Mouse (Mus musculus) forelimb bud, embryonic 11.5 days (tissue): ENCODE data around the gene Cdh24.
A peak's percentile ranks its signal among the peaks of the same experiment; 100 is the strongest.
"Not testable (repeated sequence)": the region's sequence is repeated elsewhere in the genome, so short reads cannot be mapped to it uniquely, and the experiment has no call there.

Source experiments
- DNase-seq: peaks from one replicate; pipeline ENCODE4 v3.0.0-alpha.2; 2012; ENCODE audit warnings: low read depth, low spot score

Cdh24 gene

GRCm38 (mm10) chr14:54643011-54643410, 1.8 kb upstream of the Cdh24 start:
- DNase-seq = no peak

- DNase-seq = no peak
Measured at GRCm38 (mm10) chr14:54642224-54642944, 1.2 kb upstream of the Cdh24 start.

GRCm38 (mm10) chr14:54640946-54641304, 239 bp downstream of the Cdh24 start, which contains the start of gene Gm17606:
Gene Gm17606 (plus strand): TSS chr14:54640952.
- no peak for DNase-seq

- no peak for DNase-seq
Measured at GRCm38 (mm10) chr14:54640121-54640520, 1.0 kb downstream of the Cdh24 start.

GRCm38 (mm10) chr14:54638210-54638609, 3.0 kb downstream of the Cdh24 start:
- no peak for DNase-seq

- DNase-seq = no peak
Measured at GRCm38 (mm10) chr14:54636954-54637353, 4.2 kb downstream of the Cdh24 start.

- DNase-seq = no peak
Measured at GRCm38 (mm10) chr14:54634182-54634581, 7.0 kb downstream of the Cdh24 start.

GRCm38 (mm10) chr14:54632252-54632651, 8.9 kb downstream of the Cdh24 start:
- DNase-seq = no peak

GRCm38 (mm10) chr14:54631240-54631599, 9.9 kb downstream of the Cdh24 start:
- no peak for DNase-seq

GRCm38 (mm10) chr14:54630583-54631239, 10.5 kb downstream of the Cdh24 start:
- no peak for DNase-seq

- no peak for DNase-seq
Measured at GRCm38 (mm10) chr14:54629797-54630196, 11.4 kb downstream of the Cdh24 start.

GRCm38 (mm10) chr14:54628103-54628502, 13.1 kb downstream of the Cdh24 start:
- no peak for DNase-seq

- no peak for DNase-seq
Measured at GRCm38 (mm10) chr14:54624976-54625375, 16.2 kb downstream of the Cdh24 start.

GRCm38 (mm10) chr14:54623334-54623733, 17.8 kb downstream of the Cdh24 start:
- no peak for DNase-seq

GRCm38 (mm10) chr14:54621133-54621532, 20.0 kb downstream of the Cdh24 start, which contains the start of gene Psmb11:
Gene Psmb11 (plus strand): TSS chr14:54621433.
- no peak for DNase-seq

GRCm38 (mm10) chr14:54617897-54618365, 23.2 kb downstream of the Cdh24 start, which contains the start of gene Psmb5:
Gene Psmb5 (minus strand): TSS chr14:54618022.
- DNase-seq = peak; percentile 91

GRCm38 (mm10) chr14:54617152-54617896, 23.8 kb downstream of the Cdh24 start:
- DNase-seq = no peak

- no peak for DNase-seq
Measured at GRCm38 (mm10) chr14:54616226-54616825, 24.8 kb downstream of the Cdh24 start.

- not testable (repeated sequence) for DNase-seq
Measured at GRCm38 (mm10) chr14:54614130-54614529, 27.0 kb downstream of the Cdh24 start.

GRCm38 (mm10) chr14:54610648-54611047, 30.5 kb downstream of the Cdh24 start:
- no peak for DNase-seq

GRCm38 (mm10) chr14:54609962-54610361, 31.2 kb downstream of the Cdh24 start:
- no peak for DNase-seq

GRCm38 (mm10) chr14:54609245-54609644, 31.9 kb downstream of the Cdh24 start:
- DNase-seq = no peak
